Mouse (Mus musculus): Measurements from ENCODE around the gene Zfp362. TPM values are rescaled to one million over a fixed set of nuclear protein-coding genes. Genes with fewer than 3 reads are reported as not detected.
A peak's percentile ranks its signal among the peaks of the same experiment; 100 is the strongest.

Zfp362 gene
- polyA plus RNA-seq, 1 experiment from 2014 or later, result 5.4 TPM

GRCm38 (mm10) chr4:128820568-128820967, 14.7 kb upstream of the Zfp362 start:
- Histone ChIP-seq H3K27me3 (ENCODE audit: insufficient read depth, low read length) (no peaks in the 10 kb centered on the region), H3K36me3 (replicated peaks; ENCODE audit: insufficient read depth, low read length) (no peaks in the 10 kb centered on the region), H3K4me3 (ENCODE audit: low read depth, low read length) (no peak overlapping the region), H3K4me1 (ENCODE audit: insufficient read depth) (no peaks in the 10 kb centered on the region), H3K9me3 (ENCODE audit: low read length) (no peaks in the 10 kb centered on the region), H3K27ac (ENCODE audit: low read depth) (no peak overlapping the region), H3K4me2 (ENCODE audit: low read depth, low read length) (no peak overlapping the region), H3K9ac (replicated peaks) (no peak overlapping the region)
- TF ChIP-seq EP300 (IDR thresholded peaks at IDR 0.05; ENCODE audit: low read depth), result no peak
- no peak for TF ChIP-seq CTCF (IDR thresholded peaks at IDR 0.05; ENCODE audit: low read depth)
- no peak for DNase-seq
- 51% methylated on average over 12 of the region's 12 CpGs for WGBS (ENCODE audit: insufficient replicate concordance)
- ATAC-seq, result no peak

- H3K4me1 ChIP-seq (ENCODE audit: insufficient read depth), result peaks cover 3% of the 10 kb centered on the region; the same call in 1 of the 2 replicates
- H3K4me3 ChIP-seq (ENCODE audit: low read depth, low read length), result no peak overlapping the region
- WGBS (ENCODE audit: insufficient replicate concordance), result 59% methylated on average over 7 of the region's 7 CpGs
- H3K4me2 ChIP-seq (ENCODE audit: low read depth, low read length), result no peak overlapping the region
- no peaks in the 10 kb centered on the region for H3K9me3 ChIP-seq (ENCODE audit: low read length)
- TF ChIP-seq CTCF (IDR thresholded peaks at IDR 0.05; ENCODE audit: low read depth), result no peak
- TF ChIP-seq EP300 (IDR thresholded peaks at IDR 0.05; ENCODE audit: low read depth), result no peak
- ATAC-seq, result no peak
- no peak overlapping the region for H3K27ac ChIP-seq (ENCODE audit: low read depth)
- DNase-seq, result no peak
- no peaks in the 10 kb centered on the region for H3K36me3 ChIP-seq (replicated peaks; ENCODE audit: insufficient read depth, low read length)
- no peak overlapping the region for H3K9ac ChIP-seq (replicated peaks)
- no peaks in the 10 kb centered on the region for H3K27me3 ChIP-seq (ENCODE audit: insufficient read depth, low read length)
These were observed 11.2 kb upstream of the Zfp362 start for GRCm38 (mm10) chr4:128817011-128817410.

GRCm38 (mm10) chr4:128811382-128812056, 5.7 kb upstream of the Zfp362 start:
- ATAC-seq (peak; percentile 89), DNase-seq (peak; percentile 77)
- peak overlapping the region; percentile 75 for H3K4me2 ChIP-seq (ENCODE audit: low read depth, low read length)
- peak overlapping the region; percentile 60 for H3K9ac ChIP-seq (replicated peaks)
- no peaks in the 10 kb centered on the region for H3K27me3 ChIP-seq (ENCODE audit: insufficient read depth, low read length)
- H3K27ac ChIP-seq (ENCODE audit: low read depth), result no peak overlapping the region
- TF ChIP-seq EP300 (IDR thresholded peaks at IDR 0.05; ENCODE audit: low read depth) (no peak), CTCF (IDR thresholded peaks at IDR 0.05; ENCODE audit: low read depth) (peak; percentile 12; the same call in 1 of the 2 replicates)
- no peaks in the 10 kb centered on the region for H3K36me3 ChIP-seq (replicated peaks; ENCODE audit: insufficient read depth, low read length)
- peak overlapping the region; percentile 56 for H3K4me3 ChIP-seq (ENCODE audit: low read depth, low read length)
- H3K9me3 ChIP-seq (ENCODE audit: low read length), result no peaks in the 10 kb centered on the region
- WGBS (ENCODE audit: insufficient replicate concordance), result 11% methylated on average over 16 of the region's 16 CpGs
- H3K4me1 ChIP-seq (ENCODE audit: insufficient read depth), result peaks cover 9% of the 10 kb centered on the region

GRCm38 (mm10) chr4:128806827-128807179, 958 bp upstream of the Zfp362 start:
- peak overlapping the region; percentile 99 for H3K4me2 ChIP-seq (ENCODE audit: low read depth, low read length)
- under 1% methylated on average over 15 of the region's 15 CpGs for WGBS (ENCODE audit: insufficient replicate concordance)
- peaks cover 26% of the 10 kb centered on the region for H3K4me1 ChIP-seq (ENCODE audit: insufficient read depth)
- peak overlapping the region; percentile 64 for H3K4me3 ChIP-seq (ENCODE audit: low read depth, low read length)
- H3K27ac ChIP-seq (ENCODE audit: low read depth), result peak overlapping the region; percentile 97
- peak; percentile 77 for DNase-seq
- H3K36me3 ChIP-seq (replicated peaks; ENCODE audit: insufficient read depth, low read length), result no peaks in the 10 kb centered on the region
- peak; percentile 57 for ATAC-seq
- TF ChIP-seq EP300 (IDR thresholded peaks at IDR 0.05; ENCODE audit: low read depth), result no peak
- TF ChIP-seq CTCF (IDR thresholded peaks at IDR 0.05; ENCODE audit: low read depth), result no peak
- no peaks in the 10 kb centered on the region for H3K27me3 ChIP-seq (ENCODE audit: insufficient read depth, low read length)
- H3K9ac ChIP-seq (replicated peaks), result peak overlapping the region; percentile 98
- H3K9me3 ChIP-seq (ENCODE audit: low read length), result no peaks in the 10 kb centered on the region

GRCm38 (mm10) chr4:128805150-128806042, 449 bp downstream of the Zfp362 start:
- peak overlapping the region; percentile 97 for H3K27ac ChIP-seq (ENCODE audit: low read depth)
- peaks cover 25% of the 10 kb centered on the region for H3K4me1 ChIP-seq (ENCODE audit: insufficient read depth)
- ATAC-seq (peak; percentile 54), DNase-seq (peak; percentile 63)
- WGBS (ENCODE audit: insufficient replicate concordance), result under 1% methylated on average over 59 of the region's 74 CpGs
- peak overlapping the region; percentile 64 for H3K4me3 ChIP-seq (ENCODE audit: low read depth, low read length)
- H3K4me2 ChIP-seq (ENCODE audit: low read depth, low read length), result peak overlapping the region; percentile 99
- peak overlapping the region; percentile 98 for H3K9ac ChIP-seq (replicated peaks)
- no peak for TF ChIP-seq CTCF (IDR thresholded peaks at IDR 0.05; ENCODE audit: low read depth)
- TF ChIP-seq EP300 (IDR thresholded peaks at IDR 0.05; ENCODE audit: low read depth), result no peak
- H3K27me3 ChIP-seq (ENCODE audit: insufficient read depth, low read length), result no peaks in the 10 kb centered on the region
- no peaks in the 10 kb centered on the region for H3K9me3 ChIP-seq (ENCODE audit: low read length)
- H3K36me3 ChIP-seq (replicated peaks; ENCODE audit: insufficient read depth, low read length), result no peaks in the 10 kb centered on the region
